Mouse (Mus musculus): ENCODE results near the gene Gda. TPM values are rescaled to one million over a fixed set of nuclear protein-coding genes. Genes with fewer than 3 reads are reported as not detected.

The Gda gene
- polyA plus RNA-seq, 1 experiment from 2014 or later, result not detected

DNA sequence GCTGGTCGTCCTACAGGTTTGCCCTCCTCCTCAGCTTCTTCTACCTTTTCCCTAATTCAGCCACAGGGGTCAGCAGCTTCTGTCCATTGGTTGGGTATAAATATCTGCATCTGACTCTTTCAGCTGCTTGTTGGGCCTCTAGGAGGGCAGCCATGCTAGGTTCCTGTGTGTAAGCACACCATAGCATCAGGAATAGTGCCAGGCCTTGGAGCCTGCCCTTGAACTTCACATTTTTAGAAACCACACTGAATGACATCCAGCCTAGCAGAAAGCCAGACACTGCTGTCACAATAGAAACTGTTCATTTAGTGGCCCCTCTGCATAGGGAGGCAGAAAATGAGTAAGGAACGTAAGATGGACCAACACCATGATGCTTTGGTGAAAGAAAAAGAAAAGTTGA lies 8.9 kb upstream of the Gda start:
- Histone ChIP-seq H3K9ac (replicated peaks) (no peak overlapping the region), H3K9me3 (no peaks in the 10 kb centered on the region), H3K4me1 (replicated peaks) (no peaks in the 10 kb centered on the region), H3K4me2 (no peak overlapping the region), H3K27ac (no peak overlapping the region), H3K27me3 (no peaks in the 10 kb centered on the region), H3K4me3 (replicated peaks) (no peak overlapping the region), H3K36me3 (no peaks in the 10 kb centered on the region)
- 81% methylated on average over 2 of the region's 2 CpGs for WGBS
- ATAC-seq (ENCODE audit: insufficient number of reproducible peaks, insufficient read depth, low FRiP score, low TSS enrichment, low read depth), result no peak

DNA sequence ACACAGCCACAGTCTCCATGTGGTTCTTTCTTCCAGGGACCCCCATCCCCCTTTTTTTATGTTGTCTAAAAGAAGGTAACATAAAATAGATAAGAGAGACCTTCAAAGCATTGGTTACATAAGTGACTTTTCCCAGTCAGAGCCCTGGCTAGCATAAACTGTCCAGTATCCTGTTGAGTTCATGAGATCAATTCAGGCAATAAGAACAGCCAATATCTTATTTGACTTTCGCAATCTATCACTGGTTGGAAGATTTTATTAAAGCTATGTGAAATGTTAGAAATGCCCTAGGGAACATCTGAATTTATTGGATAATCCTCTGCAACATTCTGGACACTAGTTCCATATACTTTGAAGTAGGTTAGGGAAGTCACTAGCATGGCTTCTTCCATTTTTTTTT lies 7.8 kb upstream of the Gda start:
- no peaks in the 10 kb centered on the region for H3K4me1 ChIP-seq (replicated peaks)
- H3K4me2 ChIP-seq, result no peak overlapping the region
- H3K27me3 ChIP-seq, result no peaks in the 10 kb centered on the region
- no peak overlapping the region for H3K4me3 ChIP-seq (replicated peaks)
- WGBS, result 94% methylated on average over 1 of the region's 1 CpGs
- H3K27ac ChIP-seq, result no peak overlapping the region
- H3K9ac ChIP-seq (replicated peaks), result no peak overlapping the region
- H3K9me3 ChIP-seq, result no peaks in the 10 kb centered on the region
- no peak for ATAC-seq (ENCODE audit: insufficient number of reproducible peaks, insufficient read depth, low FRiP score, low TSS enrichment, low read depth)
- H3K36me3 ChIP-seq, result no peaks in the 10 kb centered on the region

DNA sequence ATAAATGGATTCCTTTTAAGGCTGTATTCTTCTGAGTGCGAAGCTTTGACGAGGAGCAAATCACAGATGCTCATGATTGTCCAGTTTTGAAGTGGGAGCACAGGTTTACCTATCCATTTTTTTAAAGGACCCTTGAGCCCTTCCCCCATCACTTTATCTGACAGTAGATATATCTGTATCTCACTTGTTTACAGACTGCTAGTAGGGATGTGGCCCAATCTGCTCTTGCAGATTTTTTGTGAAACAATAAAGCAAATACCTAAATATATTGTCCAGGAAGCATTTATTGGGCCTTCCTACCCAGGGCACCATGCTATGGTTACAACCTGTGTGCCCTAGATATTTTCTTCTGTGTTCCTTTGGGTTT lies 6.8 kb upstream of the Gda start:
- Histone ChIP-seq H3K27ac (no peak overlapping the region), H3K4me1 (replicated peaks) (no peaks in the 10 kb centered on the region), H3K4me2 (no peak overlapping the region), H3K27me3 (no peaks in the 10 kb centered on the region), H3K36me3 (no peaks in the 10 kb centered on the region), H3K9me3 (no peaks in the 10 kb centered on the region), H3K4me3 (replicated peaks) (no peak overlapping the region), H3K9ac (replicated peaks) (no peak overlapping the region)
- WGBS, result 83% methylated on average over 2 of the region's 2 CpGs
- no peak for ATAC-seq (ENCODE audit: insufficient number of reproducible peaks, insufficient read depth, low FRiP score, low TSS enrichment, low read depth)

DNA sequence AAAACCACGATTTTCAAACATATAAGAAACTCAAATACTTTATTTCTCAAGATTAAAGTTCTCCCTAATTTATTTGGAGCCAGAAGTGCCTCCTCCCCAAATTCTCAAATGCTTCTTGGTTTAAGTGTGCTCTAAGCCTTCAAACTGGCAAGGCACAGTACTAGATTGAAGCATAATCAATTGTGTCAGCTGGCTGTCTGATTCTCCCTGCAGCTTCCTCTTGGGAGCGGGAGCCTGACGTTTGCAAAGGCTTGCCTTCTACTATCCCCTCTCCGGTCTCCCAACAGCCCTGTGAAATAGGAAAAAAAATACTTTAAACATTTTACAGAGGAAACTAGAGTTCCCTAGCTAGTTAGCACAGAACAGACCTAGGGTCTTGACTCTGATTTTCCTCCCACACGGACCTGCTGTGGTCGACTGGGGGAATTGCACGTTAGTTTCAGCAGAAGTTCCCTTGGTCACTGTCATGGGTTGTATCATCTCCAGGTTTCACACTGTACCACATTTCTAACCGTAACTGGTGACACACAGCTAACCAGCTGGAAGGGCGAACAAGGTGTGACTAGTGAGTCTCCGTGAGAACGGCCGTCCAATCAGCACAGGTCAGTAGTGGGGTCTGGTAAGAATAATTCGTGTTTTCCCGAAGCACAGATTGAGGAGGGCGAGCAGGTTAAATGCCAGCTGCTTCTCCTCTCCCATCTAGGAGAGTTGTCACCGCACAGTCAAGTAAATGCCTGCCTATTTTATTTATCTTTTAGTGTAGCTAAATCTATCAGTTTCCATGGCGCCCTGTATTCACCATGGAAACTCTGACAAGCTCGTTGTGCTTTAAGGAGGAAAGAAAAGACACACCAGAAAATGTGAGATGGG lies 6.2 kb upstream of the Gda start:
- no peak overlapping the region for H3K27ac ChIP-seq
- no peak overlapping the region for H3K4me2 ChIP-seq
- H3K36me3 ChIP-seq, result no peaks in the 10 kb centered on the region
- 78% methylated on average over 18 of the region's 18 CpGs for WGBS
- no peak for ATAC-seq (ENCODE audit: insufficient number of reproducible peaks, insufficient read depth, low FRiP score, low TSS enrichment, low read depth)
- no peak overlapping the region for H3K4me3 ChIP-seq (replicated peaks)
- H3K9me3 ChIP-seq, result no peaks in the 10 kb centered on the region
- no peak overlapping the region for H3K9ac ChIP-seq (replicated peaks)
- no peaks in the 10 kb centered on the region for H3K27me3 ChIP-seq
- H3K4me1 ChIP-seq (replicated peaks), result no peaks in the 10 kb centered on the region

DNA sequence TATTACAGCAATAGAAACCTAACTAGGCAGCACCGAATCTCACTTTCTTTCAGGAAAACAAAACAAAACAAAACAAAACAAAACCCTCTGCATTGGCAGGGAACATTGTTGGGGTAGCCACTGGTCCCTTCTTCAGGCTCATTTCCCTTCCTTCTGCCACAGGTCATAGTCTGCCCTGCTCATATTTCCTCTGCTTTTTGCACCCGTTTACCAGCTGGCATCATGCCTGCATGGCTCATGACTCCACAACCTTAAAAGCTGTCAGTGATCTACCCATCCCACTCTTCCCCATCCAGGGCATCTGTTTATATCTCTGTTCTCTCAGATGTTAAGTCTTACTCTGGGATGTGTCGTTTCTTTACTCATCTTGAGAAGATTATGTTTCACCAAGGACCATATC lies 5.3 kb upstream of the Gda start:
- H3K4me3 ChIP-seq (replicated peaks), result no peak overlapping the region
- H3K36me3 ChIP-seq, result no peaks in the 10 kb centered on the region
- H3K4me2 ChIP-seq, result no peak overlapping the region
- ATAC-seq (ENCODE audit: insufficient number of reproducible peaks, insufficient read depth, low FRiP score, low TSS enrichment, low read depth), result no peak
- no peaks in the 10 kb centered on the region for H3K9me3 ChIP-seq
- H3K27ac ChIP-seq, result no peak overlapping the region
- no peaks in the 10 kb centered on the region for H3K4me1 ChIP-seq (replicated peaks)
- H3K9ac ChIP-seq (replicated peaks), result no peak overlapping the region
- 61% methylated on average over 3 of the region's 3 CpGs for WGBS
- H3K27me3 ChIP-seq, result peaks cover 2% of the 10 kb centered on the region; the same call in 1 of the 2 replicates

DNA sequence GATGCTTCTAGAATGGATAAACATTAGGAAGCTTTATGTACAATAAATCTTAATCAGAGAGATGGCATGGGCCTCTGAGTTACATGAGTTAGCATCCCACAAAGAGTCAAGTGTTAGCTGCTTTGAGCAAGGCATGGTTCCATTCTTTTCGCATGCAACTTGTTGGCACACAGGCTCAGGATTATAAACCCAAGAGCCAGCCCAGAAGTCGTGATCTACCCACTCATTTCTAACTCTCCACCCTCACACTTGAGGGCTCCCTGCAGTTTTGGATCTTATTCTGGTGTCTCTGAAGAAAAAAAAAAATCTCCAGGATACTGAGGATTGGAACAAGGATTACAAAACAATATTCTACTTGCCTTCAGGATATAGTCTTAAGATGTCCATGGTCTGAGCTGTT lies 4.5 kb upstream of the Gda start:
- ATAC-seq (ENCODE audit: insufficient number of reproducible peaks, insufficient read depth, low FRiP score, low TSS enrichment, low read depth), result no peak
- Histone ChIP-seq H3K9me3 (no peaks in the 10 kb centered on the region), H3K36me3 (no peaks in the 10 kb centered on the region), H3K9ac (replicated peaks) (no peak overlapping the region), H3K4me3 (replicated peaks) (no peak overlapping the region), H3K27me3 (peaks cover 9% of the 10 kb centered on the region), H3K27ac (no peak overlapping the region), H3K4me2 (no peak overlapping the region), H3K4me1 (replicated peaks) (no peaks in the 10 kb centered on the region)
- 83% methylated on average over 2 of the region's 2 CpGs for WGBS

DNA sequence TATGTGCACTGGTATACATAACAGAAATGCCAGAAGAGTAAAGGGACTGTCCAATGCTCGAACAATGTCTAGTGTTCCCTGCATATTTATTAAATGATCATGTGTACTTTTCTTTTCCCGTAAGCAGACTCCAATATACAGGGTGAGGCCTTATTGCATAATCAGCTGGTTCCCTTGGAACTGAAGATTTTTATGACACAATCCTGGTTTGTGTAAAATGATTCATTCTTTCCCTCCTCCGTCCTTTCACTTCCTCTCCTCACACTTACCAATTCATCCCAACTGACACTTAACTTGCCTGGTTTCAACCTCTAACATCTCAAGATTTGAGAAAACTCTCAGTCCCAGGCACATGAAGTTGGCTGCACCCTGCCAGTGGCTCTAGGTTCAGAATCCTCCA lies 3.5 kb upstream of the Gda start:
- Histone ChIP-seq H3K4me3 (replicated peaks) (no peak overlapping the region), H3K4me2 (no peak overlapping the region), H3K27me3 (peaks cover 19% of the 10 kb centered on the region), H3K36me3 (no peaks in the 10 kb centered on the region), H3K9me3 (no peaks in the 10 kb centered on the region), H3K4me1 (replicated peaks) (peaks cover 7% of the 10 kb centered on the region; the same call in 1 of the 2 replicates), H3K27ac (no peak overlapping the region), H3K9ac (replicated peaks) (no peak overlapping the region)
- 74% methylated on average over 3 of the region's 3 CpGs for WGBS
- no peak for ATAC-seq (ENCODE audit: insufficient number of reproducible peaks, insufficient read depth, low FRiP score, low TSS enrichment, low read depth)

DNA sequence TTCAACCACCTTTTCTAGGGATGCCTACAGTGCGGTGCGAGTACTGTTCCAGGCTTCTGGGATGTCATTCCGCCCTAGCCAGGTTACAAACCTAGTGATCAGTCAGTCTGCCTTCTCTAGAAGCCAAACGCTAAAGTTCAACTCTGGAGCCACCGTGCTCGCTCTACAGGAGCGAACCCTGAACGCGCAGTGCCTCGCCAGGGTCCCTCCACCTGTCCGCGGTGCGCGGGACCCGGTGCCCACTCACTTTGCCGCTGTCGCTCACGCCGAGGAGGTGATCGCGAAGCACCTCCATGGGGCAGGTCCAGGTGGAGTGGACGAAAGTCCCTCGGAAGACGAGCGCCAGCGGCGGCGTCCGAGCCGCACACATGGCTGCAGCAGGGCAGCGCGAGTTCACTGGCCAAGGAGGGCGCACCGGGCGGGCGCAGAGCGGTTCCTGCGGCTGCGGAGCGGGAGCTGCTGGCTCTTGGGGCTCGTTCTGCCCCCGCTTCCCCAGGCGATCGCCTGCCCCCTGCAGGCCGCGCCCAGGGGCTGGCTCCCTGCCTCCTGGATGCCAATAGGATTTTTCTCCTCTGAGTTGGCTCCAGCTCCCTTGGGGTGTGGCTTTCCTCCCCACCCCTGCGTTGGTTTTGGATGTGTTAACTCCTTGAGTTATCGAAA lies 994 bp downstream of the Gda start:
- peak; percentile 31; the same call in 1 of the 2 replicates for ATAC-seq (ENCODE audit: insufficient number of reproducible peaks, insufficient read depth, low FRiP score, low TSS enrichment, low read depth)
- H3K27ac ChIP-seq, result no peak overlapping the region
- 2% methylated on average over 48 of the region's 48 CpGs for WGBS
- H3K36me3 ChIP-seq, result no peaks in the 10 kb centered on the region
- H3K4me1 ChIP-seq (replicated peaks), result peaks cover 7% of the 10 kb centered on the region; the same call in 1 of the 2 replicates
- H3K9me3 ChIP-seq, result peaks cover 9% of the 10 kb centered on the region; the same call in 1 of the 2 replicates
- H3K9ac ChIP-seq (replicated peaks), result 0 out of 2 replicates have a peak overlapping the region, but pooled peaks have one; percentile 31
- H3K4me2 ChIP-seq, result peak overlapping the region; percentile 86
- peaks cover 34% of the 10 kb centered on the region for H3K27me3 ChIP-seq
- H3K4me3 ChIP-seq (replicated peaks), result peak overlapping the region; percentile 50

DNA sequence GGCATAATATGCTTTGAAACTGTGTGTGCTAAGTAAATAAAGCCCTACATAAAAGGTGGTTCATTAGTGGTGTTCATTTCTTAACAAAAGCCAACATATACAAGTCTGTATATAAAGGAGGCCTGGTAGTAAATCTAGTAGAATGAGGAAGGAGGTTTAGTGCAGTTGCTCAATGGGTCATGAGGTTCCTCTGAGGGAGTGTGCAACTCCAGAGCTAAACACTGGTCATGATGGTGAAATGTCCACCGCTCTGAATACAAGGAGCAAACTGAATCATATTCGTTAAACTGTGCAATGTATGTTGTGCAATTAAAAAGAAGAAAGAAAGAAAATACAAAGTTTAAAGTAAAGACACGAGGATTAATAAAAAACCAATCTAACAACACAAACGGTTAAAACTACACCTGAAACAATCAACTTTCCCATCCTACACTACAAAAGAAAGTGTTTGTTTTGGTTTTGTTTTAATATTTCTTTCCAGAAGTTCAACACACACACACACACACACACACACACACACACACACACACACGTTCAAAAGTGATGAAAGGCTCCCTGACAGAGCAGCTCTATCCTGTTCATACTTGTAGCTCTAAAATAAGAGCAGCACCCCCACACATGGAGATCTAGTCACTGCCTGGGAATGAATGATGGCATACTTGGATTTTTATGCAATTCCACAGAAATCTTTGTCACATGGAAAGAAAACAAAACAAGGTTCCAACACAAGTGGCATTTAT lies 11.9 kb downstream of the Gda start:
- no peaks in the 10 kb centered on the region for H3K4me1 ChIP-seq (replicated peaks)
- no peaks in the 10 kb centered on the region for H3K36me3 ChIP-seq
- 76% methylated on average over 5 of the region's 5 CpGs for WGBS
- no peaks in the 10 kb centered on the region for H3K27me3 ChIP-seq
- H3K9me3 ChIP-seq, result no peaks in the 10 kb centered on the region
- no peak for ATAC-seq (ENCODE audit: insufficient number of reproducible peaks, insufficient read depth, low FRiP score, low TSS enrichment, low read depth)
- no peak overlapping the region for H3K9ac ChIP-seq (replicated peaks)
- no peak overlapping the region for H3K4me2 ChIP-seq
- no peak overlapping the region for H3K27ac ChIP-seq
- no peak overlapping the region for H3K4me3 ChIP-seq (replicated peaks)

DNA sequence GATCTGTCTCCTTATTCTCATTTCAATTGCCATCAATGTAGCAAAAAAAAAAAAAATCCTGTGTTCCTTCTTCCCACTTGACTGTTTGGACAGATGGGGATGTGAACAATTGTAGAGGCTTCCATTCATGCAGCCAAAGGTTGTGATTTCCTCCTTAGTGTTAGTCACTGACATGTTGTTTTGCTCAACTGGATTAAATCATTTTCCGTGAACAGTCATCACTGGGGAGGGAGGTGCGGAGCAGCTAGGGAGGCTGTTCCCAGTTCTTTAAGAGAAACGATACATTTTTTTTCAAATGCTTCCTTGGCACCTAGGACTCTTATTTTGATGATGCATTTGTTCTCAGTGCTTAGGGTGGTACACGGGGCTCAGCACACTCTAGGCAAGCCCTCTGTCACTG lies 15.8 kb downstream of the Gda start:
- no peak for ATAC-seq (ENCODE audit: insufficient number of reproducible peaks, insufficient read depth, low FRiP score, low TSS enrichment, low read depth)
- WGBS, result 78% methylated on average over 4 of the region's 4 CpGs
- H3K4me3 ChIP-seq (replicated peaks), result no peak overlapping the region
- no peaks in the 10 kb centered on the region for H3K9me3 ChIP-seq
- no peak overlapping the region for H3K27ac ChIP-seq
- no peaks in the 10 kb centered on the region for H3K36me3 ChIP-seq
- no peaks in the 10 kb centered on the region for H3K27me3 ChIP-seq
- no peaks in the 10 kb centered on the region for H3K4me1 ChIP-seq (replicated peaks)
- H3K9ac ChIP-seq (replicated peaks), result no peak overlapping the region
- H3K4me2 ChIP-seq, result no peak overlapping the region

DNA sequence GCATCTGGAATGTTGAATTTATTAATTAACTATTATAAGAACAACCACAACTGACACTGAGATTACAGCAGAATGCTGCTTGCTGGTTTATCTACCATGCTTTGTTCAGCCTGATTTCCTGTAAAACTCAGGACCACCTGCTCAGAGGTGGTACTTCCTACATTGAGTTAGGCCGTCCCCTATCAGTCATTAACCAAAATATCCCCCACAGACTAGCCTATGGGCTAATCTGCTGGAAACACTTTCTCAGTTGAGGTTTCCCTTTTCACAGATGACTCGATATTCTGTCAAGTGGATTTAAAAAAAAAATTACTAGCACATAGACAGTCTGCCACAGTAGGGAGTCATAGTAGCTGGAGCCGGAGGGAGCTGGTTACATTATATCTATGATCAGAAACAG lies 31.5 kb downstream of the Gda start:
- Histone ChIP-seq H3K4me1 (replicated peaks) (no peaks in the 10 kb centered on the region), H3K4me2 (no peak overlapping the region), H3K36me3 (no peaks in the 10 kb centered on the region), H3K9me3 (no peaks in the 10 kb centered on the region), H3K9ac (replicated peaks) (no peak overlapping the region), H3K4me3 (replicated peaks) (no peak overlapping the region), H3K27ac (no peak overlapping the region), H3K27me3 (no peaks in the 10 kb centered on the region)
- no peak for ATAC-seq (ENCODE audit: insufficient number of reproducible peaks, insufficient read depth, low FRiP score, low TSS enrichment, low read depth)
- WGBS, result 85% methylated on average over 3 of the region's 3 CpGs
